ENCODE assay signal across 36 mouse cellular contexts in genomic region chr4:128004797-128005452, GRCm38 (mm10). TPM values are rescaled to one million over a fixed set of nuclear protein-coding genes. Genes with fewer than 3 reads are reported as not detected.
"Had no signal": no experiment of that assay in that cellular context is flagged by ENCODE, and none has a peak within 500 bp of the region (broad histone marks: within the 10 kb centered on the region; RNA-seq: fewer than 3 reads in every experiment).

No protein-coding gene starts in this region.

- ATAC-seq: hindbrain, postnatal 0 days; intestine, embryonic 16.5 days; liver, embryonic 12.5 days had no signal

- DNase-seq: gastrocnemius, adult 2 months; gastrocnemius, postnatal 10 days; gastrocnemius, postnatal 25 days; heart, adult 18-20 months; heart, postnatal 14 days; heart, postnatal 36 days; kidney, adult 11 months; kidney, adult 2 months; kidney, adult 9 months; kidney, postnatal 14 days; kidney, postnatal 36 days; layer of hippocampus, adult 9-11 months; layer of hippocampus, postnatal 36 days; left cerebral cortex, postnatal 4 days had no signal

- H3K27me3 ChIP-seq: heart, embryonic 12.5 days; hindbrain, embryonic 13.5 days; hindbrain, embryonic 15.5 days; kidney, embryonic 15.5 days; limb, embryonic 15.5 days; liver, embryonic 12.5 days had no signal

- H3K9ac ChIP-seq: heart, embryonic 12.5 days; hindbrain, embryonic 13.5 days; hindbrain, embryonic 15.5 days; kidney, embryonic 15.5 days; limb, embryonic 13.5 days; limb, embryonic 15.5 days; liver, embryonic 12.5 days; liver, embryonic 14.5 days had no signal

- H3K4me3 ChIP-seq: gastrocnemius, adult 2 months; heart, embryonic 10.5 days; heart, embryonic 12.5 days; hindbrain, embryonic 13.5 days; hindbrain, embryonic 15.5 days; kidney, embryonic 15.5 days; limb, embryonic 13.5 days; limb, embryonic 15.5 days; liver, embryonic 12.5 days had no signal

- H3K4me1 ChIP-seq: heart, embryonic 12.5 days; kidney, embryonic 15.5 days; limb, embryonic 13.5 days; limb, embryonic 15.5 days; liver, embryonic 12.5 days had no signal

- H3K9me3 ChIP-seq: heart, embryonic 10.5 days; heart, embryonic 12.5 days; hindbrain, embryonic 13.5 days; hindbrain, embryonic 15.5 days; kidney, embryonic 15.5 days; limb, embryonic 13.5 days; limb, embryonic 15.5 days; liver, embryonic 12.5 days had no signal

- H3K27ac ChIP-seq: gastrocnemius, adult 2 months; heart, embryonic 10.5 days; hindbrain, embryonic 13.5 days; hindbrain, embryonic 15.5 days; hindbrain, postnatal 0 days; kidney, embryonic 15.5 days; kidney, postnatal 0 days; limb, embryonic 13.5 days; limb, embryonic 15.5 days; liver, embryonic 12.5 days; liver, embryonic 14.5 days had no signal

- H3K4me2 ChIP-seq: heart, embryonic 12.5 days; hindbrain, embryonic 13.5 days; hindbrain, embryonic 15.5 days; kidney, embryonic 15.5 days; limb, embryonic 13.5 days; limb, embryonic 15.5 days; liver, embryonic 12.5 days had no signal

- H3K36me3 ChIP-seq: heart, embryonic 10.5 days; heart, embryonic 12.5 days; hindbrain, embryonic 15.5 days; kidney, embryonic 15.5 days; limb, embryonic 13.5 days; limb, embryonic 15.5 days; liver, embryonic 12.5 days had no signal

RNA-seq across cellular contexts. Expression of gene Csmd2, which starts 17.3 kb away (rescaled TPM):
- total RNA-seq: gastrocnemius, adult 2 months; gastrocnemius, postnatal 25 days; granulocyte monocyte progenitor cell, adult 5-6 weeks; heart, adult 18-20 months; hematopoietic stem cell, adult 5-6 weeks; liver, adult 2 months had no signal
- polyA plus RNA-seq: liver, adult 2 months had no signal

RNA-seq across cellular contexts. Expression of gene CK137956, which starts 34.2 kb away (rescaled TPM):
- total RNA-seq: gastrocnemius, adult 2 months; gastrocnemius, postnatal 10 days; gastrocnemius, postnatal 25 days; gastrocnemius, postnatal 4 days; granulocyte monocyte progenitor cell, adult 5-6 weeks; heart, adult 18-20 months; heart, adult 8-10 months; heart, postnatal 14 days; heart, postnatal 36 days; hematopoietic stem cell, adult 5-6 weeks; liver, adult 2 months had no signal
- polyA plus RNA-seq: heart, embryonic 10.5 days; heart, embryonic 12.5 days; heart, embryonic 14.5 days; heart, embryonic 16.5 days; intestine, embryonic 14.5 days; intestine, embryonic 16.5 days; kidney, adult 2 months; kidney, embryonic 15.5 days; kidney, postnatal 0 days; large intestine, adult 2 months; limb, embryonic 11.5 days; limb, embryonic 13.5 days; limb, embryonic 15.5 days; liver, adult 2 months; liver, embryonic 12.5 days; liver, embryonic 14.5 days had no signal
